Mouse (Mus musculus) ovary, postnatal 10 days (tissue): ENCODE measurements around the gene Pagr1b.

Experiments used
- DNase-seq: peaks from one replicate; pipeline ENCODE4 v3.0.0; 2022; ENCODE audit warnings: low spot score

Pagr1b gene

DNA sequence TGATC lies at the start of gene Pagr1b:
Gene Pagr1b, minus strand, starts transcription at position 4 of the 5 bp plus-strand sequence.
- DNase-seq = no peak

- no peak for DNase-seq
Measured at GRCm38 (mm10) chr7:127065538-127065937, 49.3 kb upstream of the Pagr1b start.

GRCm38 (mm10) chr7:127055026-127055585 lies 38.8 kb upstream of the Pagr1b start:
- no peak for DNase-seq

- DNase-seq = peak; percentile 90
Measured at GRCm38 (mm10) chr7:127041851-127042672, 25.8 kb upstream of the Pagr1b start, which contains the start of gene Kif22. Gene Kif22 (minus strand): TSS chr7:127042471.

- no peak for DNase-seq
Measured at GRCm38 (mm10) chr7:127031244-127031643, 15.0 kb upstream of the Pagr1b start.

- no peak for DNase-seq
Measured at GRCm38 (mm10) chr7:127030172-127030571, 13.9 kb upstream of the Pagr1b start.

GRCm38 (mm10) chr7:127027885-127028284 lies 11.6 kb upstream of the Pagr1b start:
- DNase-seq = no peak

DNA sequence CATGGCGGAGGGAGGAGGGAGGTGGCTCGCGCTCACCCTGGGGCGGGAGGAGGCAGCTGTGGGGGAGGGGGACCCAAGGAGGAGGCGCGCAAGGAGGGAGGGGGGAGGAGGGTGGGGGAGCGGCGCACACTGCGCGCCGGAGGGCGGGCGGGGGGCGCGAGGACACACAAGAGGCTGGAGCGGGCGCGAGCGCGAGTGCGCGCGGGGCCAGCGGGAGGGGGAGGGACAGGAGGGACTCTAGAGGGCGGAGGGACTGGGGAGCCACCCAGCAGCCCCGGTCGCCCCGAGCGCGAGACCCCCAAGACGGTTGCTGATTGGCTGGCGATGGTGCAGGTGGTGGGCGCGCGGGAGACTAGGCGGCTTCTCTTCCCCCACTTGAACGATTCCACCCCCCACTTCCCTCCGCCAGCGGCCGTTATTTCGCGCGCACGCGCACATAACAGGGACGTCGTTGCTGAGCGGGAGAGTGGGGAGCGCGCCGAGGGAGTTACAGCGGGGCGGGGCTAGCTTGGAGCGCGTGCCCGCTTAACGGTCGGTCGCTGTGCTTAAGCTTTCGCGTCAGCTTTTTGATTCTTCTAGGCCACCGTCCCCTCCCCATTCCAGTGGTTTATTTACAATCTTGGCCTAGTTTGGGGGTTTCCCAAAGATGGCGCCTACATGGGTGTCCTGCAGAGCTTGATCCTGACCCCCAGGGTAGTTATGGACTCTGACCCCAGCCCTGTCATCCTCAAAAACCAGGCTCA lies 10.9 kb upstream of the Pagr1b start, which contains the start of gene Maz:
Gene Maz, minus strand, starts transcription at position 54 of the 743 bp plus-strand sequence.
- DNase-seq = peak; percentile 96

- peak; percentile 42 for DNase-seq
Measured at GRCm38 (mm10) chr7:127026616-127026983, 10.3 kb upstream of the Pagr1b start.

GRCm38 (mm10) chr7:127026161-127026600 lies 9.9 kb upstream of the Pagr1b start:
- peak; percentile 64 for DNase-seq

- DNase-seq = peak; percentile 54
Measured at GRCm38 (mm10) chr7:127025556-127026160, 9.4 kb upstream of the Pagr1b start.

- peak; percentile 58 for DNase-seq
Measured at GRCm38 (mm10) chr7:127024755-127025555, 8.7 kb upstream of the Pagr1b start.

GRCm38 (mm10) chr7:127023896-127024690 lies 7.8 kb upstream of the Pagr1b start:
- no peak for DNase-seq

DNA sequence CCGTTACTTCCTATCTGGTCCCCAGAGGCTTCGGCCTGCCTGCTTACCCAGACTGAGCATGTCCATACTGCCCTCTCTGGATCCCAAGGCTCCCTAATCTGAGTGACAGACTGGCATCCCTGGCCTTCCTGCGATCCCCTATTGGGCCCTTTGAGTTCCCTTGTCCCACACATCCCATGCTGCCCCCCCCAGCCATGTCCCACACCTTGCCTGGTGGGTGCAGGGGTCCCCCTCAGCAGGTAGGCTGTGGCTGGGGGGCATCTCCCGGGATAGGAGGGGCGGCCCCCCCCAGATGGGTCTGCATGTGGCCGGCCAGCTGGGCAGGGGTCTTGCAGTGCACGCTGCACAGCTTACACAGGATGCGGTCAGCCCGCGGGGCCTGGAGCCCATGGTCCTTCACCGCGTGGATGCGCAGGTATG lies 7.0 kb upstream of the Pagr1b start:
- DNase-seq = no peak

GRCm38 (mm10) chr7:127022528-127023271 lies 6.4 kb upstream of the Pagr1b start:
- no peak for DNase-seq

GRCm38 (mm10) chr7:127021563-127022527 lies 5.6 kb upstream of the Pagr1b start:
- DNase-seq = no peak

DNA sequence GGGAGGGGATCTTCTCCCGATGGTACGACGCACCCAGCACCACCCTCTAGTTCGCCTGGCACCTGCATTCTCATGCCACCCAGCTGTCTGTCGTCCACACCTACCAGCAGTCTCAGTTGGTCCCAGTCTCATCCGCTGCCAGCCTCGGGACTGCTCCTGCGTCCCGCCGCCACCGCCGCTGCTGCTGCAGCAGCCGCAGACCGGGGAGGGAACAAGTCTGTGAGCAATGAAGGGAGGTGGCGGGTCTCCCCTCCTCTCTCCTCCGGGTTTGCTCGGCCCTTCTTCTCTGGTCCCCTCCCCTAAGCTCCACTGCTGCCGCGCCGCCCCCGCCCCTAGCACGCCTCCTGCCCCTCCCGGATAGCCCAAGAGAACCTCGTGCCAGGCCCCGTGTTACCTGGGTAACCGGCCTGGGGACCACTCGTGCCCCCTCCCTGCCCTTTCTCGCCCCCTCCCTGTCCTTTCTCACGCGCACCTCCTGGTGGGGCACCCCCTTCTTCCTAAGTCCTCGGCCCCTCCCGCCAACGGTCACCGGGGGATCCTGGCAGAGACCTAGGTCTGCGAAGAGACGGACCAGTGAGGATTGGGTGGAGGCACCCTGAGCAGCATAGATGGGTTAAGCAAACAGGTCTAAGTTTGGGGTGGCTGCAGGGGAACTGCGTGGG lies 4.7 kb upstream of the Pagr1b start, which contains the start of the genes Gm42742 and Prrt2:
Gene Gm42742, minus strand, starts transcription at position 197 of the 662 bp plus-strand sequence.
Gene Prrt2, minus strand, starts transcription at position 311 of the 662 bp plus-strand sequence.
- no peak for DNase-seq

DNA sequence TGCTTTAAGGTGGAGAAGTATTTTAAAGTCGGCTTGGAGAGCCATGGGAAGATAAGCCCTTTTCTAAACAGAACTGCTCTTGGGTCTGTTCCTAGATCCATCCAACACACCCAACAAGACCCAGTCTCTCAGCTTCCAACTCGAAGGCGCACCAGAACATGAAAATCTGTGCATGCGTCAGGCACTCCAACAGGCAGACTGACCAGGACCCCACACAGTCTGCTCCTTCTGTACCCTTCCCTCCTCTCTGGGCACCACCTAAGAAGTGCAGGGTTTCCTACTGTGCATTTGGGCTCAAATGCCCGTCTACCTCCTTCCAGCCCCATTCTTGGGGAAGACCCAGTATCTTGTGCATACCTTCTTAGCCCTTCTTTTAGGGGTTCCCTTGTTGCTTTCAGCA lies 4.2 kb upstream of the Pagr1b start:
- no peak for DNase-seq

DNA sequence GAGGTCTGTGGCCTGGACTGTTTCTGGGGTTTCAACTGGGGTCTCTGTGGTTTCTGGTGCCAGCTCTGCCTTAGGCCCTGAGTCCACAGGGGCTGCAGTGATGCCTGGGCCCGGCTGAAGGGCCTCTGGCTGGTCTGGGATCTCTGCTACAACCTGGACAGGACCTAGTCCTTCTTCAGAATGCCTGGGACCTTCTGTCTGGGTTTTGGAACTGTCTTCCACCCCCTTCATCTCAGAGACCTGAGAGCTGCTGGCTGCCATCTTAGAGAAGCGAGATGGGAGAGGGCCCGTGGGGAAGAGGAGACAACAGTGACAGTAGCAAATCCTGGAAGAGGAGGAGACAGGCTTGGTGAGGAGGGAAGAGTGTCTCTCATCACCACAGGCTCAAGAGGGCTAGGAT lies 3.7 kb upstream of the Pagr1b start:
- DNase-seq = no peak
